Mouse (Mus musculus) intestine, embryonic 14.5 days (tissue): ENCODE measurements around the gene Pik3ap1. TPM values are rescaled to one million over a fixed set of nuclear protein-coding genes. Genes with fewer than 3 reads are reported as not detected.
"Not testable (repeated sequence)": the region's sequence is repeated elsewhere in the genome, so short reads cannot be mapped to it uniquely, and the experiment has no call there.

ENCODE experiments used
- ATAC-seq: fragments of 200-750 bp; cut with Nextera tagmentation; replicated peaks from 2 replicates; pipeline ENCODE4 v1.8.0; 2017; ENCODE audit warnings: low read depth, moderate number of reproducible peaks, moderate TSS enrichment, moderate library complexity; ENCODE audit not compliant: low FRiP score, low TSS enrichment
- DNase-seq: peaks from one replicate; pipeline ENCODE4 v3.0.0-alpha.2; 2018; ENCODE audit warnings: low spot score
- H3K27ac ChIP-seq: fragments of 300-500 bp; sonication (generic); 2 replicates; pipeline ENCODE4 v1.5.1; 2014; ENCODE audit warnings: low read depth, mild to moderate bottlenecking, control low read depth
- H3K27me3 ChIP-seq: fragments of 300-500 bp; sonication (generic); replicated peaks from 2 replicates; pipeline ENCODE4 v1.6.1; 2014; ENCODE audit warnings: low read length, control low read depth; ENCODE audit not compliant: control insufficient read depth, insufficient read depth
- H3K36me3 ChIP-seq: fragments of 300-500 bp; sonication (generic); 2 replicates; pipeline ENCODE4 v1.6.1; 2014; ENCODE audit warnings: low read length, control low read depth; ENCODE audit not compliant: control insufficient read depth, insufficient read depth
- H3K4me1 ChIP-seq: fragments of 300-500 bp; sonication (generic); replicated peaks from 2 replicates; pipeline ENCODE4 v1.6.1; 2014; ENCODE audit warnings: low read length, control low read depth, mixed read lengths; ENCODE audit not compliant: control insufficient read depth, insufficient read depth
- H3K4me2 ChIP-seq: fragments of 300-500 bp; sonication (generic); 2 replicates; pipeline ENCODE4 v1.6.1; 2014; ENCODE audit warnings: low read length
- H3K4me3 ChIP-seq: fragments of 300-500 bp; sonication (generic); 2 replicates; pipeline ENCODE4 v1.5.1; 2014; ENCODE audit warnings: low read depth, low read length, control low read depth, mixed read lengths
- H3K9ac ChIP-seq: fragments of 300-500 bp; sonication (generic); 2 replicates; pipeline ENCODE4 v1.6.1; 2014; ENCODE audit warnings: mild to moderate bottlenecking, low read length
- H3K9me3 ChIP-seq: fragments of 300-500 bp; sonication (generic); 2 replicates; pipeline ENCODE4 v1.6.1; 2016; ENCODE audit warnings: low read length, control low read depth; ENCODE audit not compliant: control insufficient read depth
- WGBS: fragments of 180-500 bp; shearing (Covaris S2); extraction: QIAGEN DNeasy Blood & Tissue Kit; methylation state at CpG from one replicate; pipeline ENCODE4 v1.1.7; 2014; 5-methylcytosine and 5-hydroxymethylcytosine counted together
- polyA plus RNA-seq: library from polyadenylated mRNA; unstranded; fragments of >200 nt; fragmentation: Nextera tagmentation; extraction: Ambion mirVana; gene quantifications from 2 replicates; pipeline ENCODE4 v1.2.1, GENCODE M21; 2014

Pik3ap1 gene
- polyA plus RNA-seq, 1 experiment from 2014 or later = 6.9 TPM

GRCm38 (mm10) chr19:41314696-41315095 is 70.2 kb downstream of the Pik3ap1 start:
- no peak overlapping the region for H3K27ac ChIP-seq
- no peaks in the 10 kb centered on the region for H3K36me3 ChIP-seq
- DNase-seq (no peak), ATAC-seq (no peak)
- H3K4me3 ChIP-seq = no peak overlapping the region
- H3K27me3 ChIP-seq = no peaks in the 10 kb centered on the region
- H3K9me3 ChIP-seq = no peaks in the 10 kb centered on the region
- 83% methylated on average over 7 of the region's 7 CpGs for whole genome bisulfite sequencing
- no peak overlapping the region for H3K4me2 ChIP-seq
- H3K4me1 ChIP-seq = no peaks in the 10 kb centered on the region; the same call in 1 of the 2 replicates
- H3K9ac ChIP-seq = no peak overlapping the region

- Histone ChIP-seq H3K27ac (no peak overlapping the region), H3K36me3 (no peaks in the 10 kb centered on the region), H3K9ac (no peak overlapping the region), H3K4me3 (no peak overlapping the region), H3K4me2 (no peak overlapping the region), H3K27me3 (no peaks in the 10 kb centered on the region), H3K4me1 (no peaks in the 10 kb centered on the region; the same call in 1 of the 2 replicates), H3K9me3 (no peaks in the 10 kb centered on the region)
- WGBS = 21% methylated on average over 6 of the region's 6 CpGs
- ATAC-seq (no peak), DNase-seq (no peak)
These were observed 71.2 kb downstream of the Pik3ap1 start for GRCm38 (mm10) chr19:41313663-41314062.

GRCm38 (mm10) chr19:41312587-41312986 is 72.3 kb downstream of the Pik3ap1 start:
- DNase-seq, H3K9ac ChIP-seq: not testable (repeated sequence)
- WGBS = 87% methylated on average over 8 of the region's 8 CpGs

GRCm38 (mm10) chr19:41312027-41312426 is 72.9 kb downstream of the Pik3ap1 start:
- H3K9me3 ChIP-seq = no peaks in the 10 kb centered on the region
- H3K4me3 ChIP-seq = no peak overlapping the region
- ATAC-seq (no peak), DNase-seq (no peak)
- 79% methylated on average over 4 of the region's 4 CpGs for WGBS
- no peaks in the 10 kb centered on the region; the same call in 1 of the 2 replicates for H3K4me1 ChIP-seq
- no peak overlapping the region for H3K9ac ChIP-seq
- no peaks in the 10 kb centered on the region for H3K27me3 ChIP-seq
- H3K4me2 ChIP-seq = no peak overlapping the region
- no peak overlapping the region for H3K27ac ChIP-seq
- no peaks in the 10 kb centered on the region for H3K36me3 ChIP-seq

More at GRCm38 (mm10) chr19:41312587-41312986, 72.3 kb downstream of the Pik3ap1 start:
- not testable (repeated sequence) for H3K27ac ChIP-seq, ATAC-seq, H3K9me3 ChIP-seq, H3K4me2 ChIP-seq, H3K36me3 ChIP-seq, H3K4me3 ChIP-seq, H3K4me1 ChIP-seq, H3K27me3 ChIP-seq

GRCm38 (mm10) chr19:41310971-41311703 is 73.8 kb downstream of the Pik3ap1 start:
- WGBS = 20% methylated on average over 20 of the region's 20 CpGs
- no peak overlapping the region for H3K9ac ChIP-seq

GRCm38 (mm10) chr19:41303933-41304332 is 81.0 kb downstream of the Pik3ap1 start:
- Histone ChIP-seq H3K27me3 (no peaks in the 10 kb centered on the region), H3K4me2 (no peak overlapping the region), H3K36me3 (no peaks in the 10 kb centered on the region), H3K9ac (no peak overlapping the region), H3K4me1 (no peaks in the 10 kb centered on the region), H3K4me3 (no peak overlapping the region), H3K27ac (no peak overlapping the region), H3K9me3 (no peaks in the 10 kb centered on the region)
- ATAC-seq (no peak), DNase-seq (no peak)
- 70% methylated on average over 3 of the region's 3 CpGs for WGBS

More at GRCm38 (mm10) chr19:41310971-41311703, 73.8 kb downstream of the Pik3ap1 start:
- no peak overlapping the region for H3K27ac ChIP-seq
- no peaks in the 10 kb centered on the region; the same call in 1 of the 2 replicates for H3K4me1 ChIP-seq
- H3K9me3 ChIP-seq = no peaks in the 10 kb centered on the region
- H3K4me2 ChIP-seq = peak overlapping the region; percentile 53
- DNase-seq (peak; percentile 73), ATAC-seq (peak; percentile 77)
- H3K36me3 ChIP-seq = no peaks in the 10 kb centered on the region
- peak overlapping the region; percentile 22 for H3K4me3 ChIP-seq
- H3K27me3 ChIP-seq = no peaks in the 10 kb centered on the region

GRCm38 (mm10) chr19:41303433-41303832 is 81.5 kb downstream of the Pik3ap1 start:
- no peak for ATAC-seq
- WGBS = 64% methylated on average over 6 of the region's 6 CpGs
- Histone ChIP-seq H3K9me3 (no peaks in the 10 kb centered on the region), H3K27ac (no peak overlapping the region), H3K4me3 (no peak overlapping the region), H3K36me3 (no peaks in the 10 kb centered on the region), H3K27me3 (no peaks in the 10 kb centered on the region), H3K9ac (no peak overlapping the region), H3K4me1 (no peaks in the 10 kb centered on the region), H3K4me2 (no peak overlapping the region)
- no peak for DNase-seq

- H3K36me3 ChIP-seq = no peaks in the 10 kb centered on the region
- no peak overlapping the region for H3K27ac ChIP-seq
- WGBS = 54% methylated on average over 6 of the region's 6 CpGs
- no peak overlapping the region for H3K9ac ChIP-seq
- H3K9me3 ChIP-seq = no peaks in the 10 kb centered on the region
- ATAC-seq = no peak
- no peak for DNase-seq
- no peaks in the 10 kb centered on the region for H3K4me1 ChIP-seq
- no peaks in the 10 kb centered on the region for H3K27me3 ChIP-seq
- H3K4me2 ChIP-seq = no peak overlapping the region
- H3K4me3 ChIP-seq = no peak overlapping the region
These were observed 83.0 kb downstream of the Pik3ap1 start for GRCm38 (mm10) chr19:41301856-41302255.

- Histone ChIP-seq H3K9ac (no peak overlapping the region), H3K4me3 (no peak overlapping the region), H3K36me3 (no peaks in the 10 kb centered on the region), H3K27me3 (no peaks in the 10 kb centered on the region), H3K4me2 (no peak overlapping the region), H3K4me1 (no peaks in the 10 kb centered on the region), H3K9me3 (no peaks in the 10 kb centered on the region), H3K27ac (no peak overlapping the region)
- ATAC-seq (no peak), DNase-seq (no peak)
- 79% methylated on average over 8 of the region's 8 CpGs for WGBS
These were observed 85.5 kb downstream of the Pik3ap1 start for GRCm38 (mm10) chr19:41299446-41299845.
